Mouse (Mus musculus) stomach, embryonic 14.5 days (tissue): ENCODE data around the gene Fam172a. TPM values are rescaled to one million over a fixed set of nuclear protein-coding genes. Genes with fewer than 3 reads are reported as not detected.

ENCODE experiments used
- ATAC-seq: fragments of 200-750 bp; cut with Nextera tagmentation; 2 replicates; pipeline ENCODE4 v1.8.0; 2017; ENCODE audit warnings: low read depth, moderate TSS enrichment; ENCODE audit not compliant: insufficient number of reproducible peaks, insufficient read depth, low FRiP score
- H3K27ac ChIP-seq: fragments of 300-500 bp; sonication (generic); 2 replicates; pipeline ENCODE4 v1.5.1; 2014; ENCODE audit warnings: mild to moderate bottlenecking, low read length, moderate library complexity, mixed read lengths
- H3K27me3 ChIP-seq: fragments of 300-500 bp; sonication (generic); 2 replicates; pipeline ENCODE4 v1.6.1; 2014; ENCODE audit warnings: low read length, control low read depth, mixed read lengths; ENCODE audit not compliant: control insufficient read depth, insufficient read depth
- H3K36me3 ChIP-seq: fragments of 300-500 bp; sonication (generic); 2 replicates; pipeline ENCODE4 v1.6.1; 2014; ENCODE audit warnings: mild to moderate bottlenecking, control low read depth, low read length, moderate library complexity, mixed read lengths; ENCODE audit not compliant: control insufficient read depth, insufficient read depth
- H3K4me1 ChIP-seq: fragments of 300-500 bp; sonication (generic); 2 replicates; pipeline ENCODE4 v1.6.1; 2014; ENCODE audit warnings: low read length, control low read depth, mixed read lengths; ENCODE audit not compliant: control insufficient read depth, insufficient read depth
- H3K4me2 ChIP-seq: fragments of 300-500 bp; sonication (generic); replicated peaks from 2 replicates; pipeline ENCODE4 v1.6.1; 2014; ENCODE audit warnings: low read depth, low read length, control low read depth
- H3K4me3 ChIP-seq: fragments of 300-500 bp; sonication (generic); 2 replicates; pipeline ENCODE4 v1.5.1; 2014; ENCODE audit warnings: low read depth, low read length, control low read depth
- H3K9ac ChIP-seq: fragments of 300-500 bp; sonication (generic); replicated peaks from 2 replicates; pipeline ENCODE4 v1.6.1; 2014; ENCODE audit warnings: low read depth, mild to moderate bottlenecking, control low read depth, low read length, moderate library complexity, mixed read lengths
- H3K9me3 ChIP-seq: fragments of 300-500 bp; sonication (generic); 2 replicates; pipeline ENCODE4 v1.6.1; 2016; ENCODE audit warnings: low read depth, low read length, control low read depth; ENCODE audit not compliant: control insufficient read depth
- WGBS: fragments of 180-500 bp; shearing (Covaris S2); extraction: QIAGEN DNeasy Blood & Tissue Kit; methylation state at CpG from one replicate; pipeline ENCODE4 v1.1.7; 2014; 5-methylcytosine and 5-hydroxymethylcytosine counted together
- polyA plus RNA-seq: library from polyadenylated mRNA; unstranded; fragments of >200 nt; fragmentation: Nextera tagmentation; extraction: Ambion mirVana; gene quantifications from 2 replicates; pipeline ENCODE4 v1.2.1, GENCODE M21; 2014

Gene Fam172a
- polyA plus RNA-seq, 1 experiment from 2014 or later, result 33.3 TPM

- peaks cover 26% of the 10 kb centered on the region for H3K4me1 ChIP-seq
- 35% methylated on average over 14 of the region's 14 CpGs for WGBS
- H3K9me3 ChIP-seq, result no peaks in the 10 kb centered on the region
- no peak overlapping the region for H3K27ac ChIP-seq
- no peaks in the 10 kb centered on the region for H3K36me3 ChIP-seq
- no peak overlapping the region for H3K9ac ChIP-seq
- ATAC-seq, result no peak
- 0 out of 2 replicates have a peak, but pooled peaks cover 3% of the 10 kb centered on the region for H3K27me3 ChIP-seq
- H3K4me2 ChIP-seq, result no peak overlapping the region
- H3K4me3 ChIP-seq, result no peak overlapping the region
Observed at GRCm38 (mm10) chr13:78208689-78209410, 507.0 kb downstream of the Fam172a start.

GRCm38 (mm10) chr13:78209611-78210028 lies 507.8 kb downstream of the Fam172a start:
- H3K9ac ChIP-seq, result no peak overlapping the region; the same call in 1 of the 2 replicates
- 0 out of 2 replicates have a peak, but pooled peaks cover 3% of the 10 kb centered on the region for H3K27me3 ChIP-seq
- 9% methylated on average over 12 of the region's 12 CpGs for WGBS
- H3K4me2 ChIP-seq, result peak overlapping the region; percentile 69
- H3K4me3 ChIP-seq, result peak overlapping the region; percentile 31
- no peaks in the 10 kb centered on the region for H3K9me3 ChIP-seq
- no peak for ATAC-seq
- H3K4me1 ChIP-seq, result peaks cover 25% of the 10 kb centered on the region
- H3K36me3 ChIP-seq, result no peaks in the 10 kb centered on the region
- peak overlapping the region; percentile 33; the same call in 1 of the 2 replicates for H3K27ac ChIP-seq

- H3K9ac ChIP-seq, result peak overlapping the region; percentile 14; the same call in 1 of the 2 replicates
- no peaks in the 10 kb centered on the region for H3K36me3 ChIP-seq
- ATAC-seq, result peak; percentile 40; the same call in 1 of the 2 replicates
- H3K4me2 ChIP-seq, result peak overlapping the region; percentile 69
- peak overlapping the region; percentile 33; the same call in 1 of the 2 replicates for H3K27ac ChIP-seq
- H3K27me3 ChIP-seq, result 0 out of 2 replicates have a peak, but pooled peaks cover 3% of the 10 kb centered on the region
- peak overlapping the region; percentile 31 for H3K4me3 ChIP-seq
- H3K9me3 ChIP-seq, result no peaks in the 10 kb centered on the region
- WGBS, result 6% methylated on average over 38 of the region's 38 CpGs
- H3K4me1 ChIP-seq, result peaks cover 23% of the 10 kb centered on the region
Observed at GRCm38 (mm10) chr13:78210029-78210747, 508.4 kb downstream of the Fam172a start.

- Histone ChIP-seq H3K4me2 (peak overlapping the region; percentile 69), H3K9me3 (no peaks in the 10 kb centered on the region), H3K36me3 (no peaks in the 10 kb centered on the region), H3K9ac (0 out of 2 replicates have a peak overlapping the region, but pooled peaks have one; percentile 14), H3K4me3 (peak overlapping the region; percentile 31), H3K4me1 (peaks cover 23% of the 10 kb centered on the region), H3K27ac (no peak overlapping the region), H3K27me3 (0 out of 2 replicates have a peak, but pooled peaks cover 3% of the 10 kb centered on the region)
- no peak for ATAC-seq
- 27% methylated on average over 13 of the region's 13 CpGs for WGBS
Observed at GRCm38 (mm10) chr13:78210748-78211089, 508.9 kb downstream of the Fam172a start.

GRCm38 (mm10) chr13:78211231-78212010 lies 509.6 kb downstream of the Fam172a start:
- Histone ChIP-seq H3K4me1 (peaks cover 23% of the 10 kb centered on the region), H3K36me3 (no peaks in the 10 kb centered on the region), H3K27me3 (0 out of 2 replicates have a peak, but pooled peaks cover 3% of the 10 kb centered on the region), H3K27ac (no peak overlapping the region), H3K9ac (no peak overlapping the region), H3K4me3 (no peak overlapping the region), H3K4me2 (no peak overlapping the region), H3K9me3 (no peaks in the 10 kb centered on the region)
- peak; percentile 4; the same call in 1 of the 2 replicates for ATAC-seq
- WGBS, result 36% methylated on average over 14 of the region's 14 CpGs

GRCm38 (mm10) chr13:78212111-78212510 lies 510.3 kb downstream of the Fam172a start:
- 40% methylated on average over 15 of the region's 15 CpGs for WGBS
- 0 out of 2 replicates have a peak, but pooled peaks cover 3% of the 10 kb centered on the region for H3K27me3 ChIP-seq

GRCm38 (mm10) chr13:78213155-78213554 lies 511.3 kb downstream of the Fam172a start:
- 56% methylated on average over 2 of the region's 2 CpGs for WGBS
- ATAC-seq, result no peak
- Histone ChIP-seq H3K4me1 (peaks cover 18% of the 10 kb centered on the region), H3K4me2 (no peak overlapping the region), H3K27ac (no peak overlapping the region), H3K36me3 (no peaks in the 10 kb centered on the region), H3K9ac (no peak overlapping the region), H3K27me3 (0 out of 2 replicates have a peak, but pooled peaks cover 3% of the 10 kb centered on the region), H3K4me3 (no peak overlapping the region), H3K9me3 (no peaks in the 10 kb centered on the region)

More at GRCm38 (mm10) chr13:78212111-78212510, 510.3 kb downstream of the Fam172a start:
- Histone ChIP-seq H3K27ac (no peak overlapping the region), H3K4me2 (no peak overlapping the region), H3K4me1 (peaks cover 21% of the 10 kb centered on the region), H3K36me3 (no peaks in the 10 kb centered on the region), H3K9me3 (no peaks in the 10 kb centered on the region), H3K4me3 (no peak overlapping the region), H3K9ac (no peak overlapping the region)
- ATAC-seq, result no peak

GRCm38 (mm10) chr13:78215223-78215622 lies 513.4 kb downstream of the Fam172a start:
- Histone ChIP-seq H3K4me2 (no peak overlapping the region), H3K4me3 (no peak overlapping the region), H3K36me3 (no peaks in the 10 kb centered on the region), H3K9ac (no peak overlapping the region), H3K9me3 (no peaks in the 10 kb centered on the region), H3K4me1 (peaks cover 11% of the 10 kb centered on the region), H3K27me3 (no peaks in the 10 kb centered on the region), H3K27ac (no peak overlapping the region)
- WGBS, result 22% methylated on average over 2 of the region's 2 CpGs
- no peak for ATAC-seq
